Mouse (Mus musculus) inflammation-experienced regulatory T-cells, adult 6 months (primary cell): ENCODE data around the gene Prrg1. TPM values are rescaled to one million over a fixed set of nuclear protein-coding genes. Genes with fewer than 3 reads are reported as not detected.
"Not testable (repeated sequence)": the region's sequence is repeated elsewhere in the genome, so short reads cannot be mapped to it uniquely, and the experiment has no call there.

Source experiments
- ATAC-seq: one replicate; pipeline ENCODE4 v1.8.0; 2017
- polyA plus RNA-seq, 3 experiments: library from polyadenylated mRNA; unstranded; fragments of 100-300 nt; shearing (Covaris generic); gene quantifications; one replicate each; pipeline ENCODE4 v1.2.1; 2017

Gene Prrg1
- polyA plus RNA-seq: 1 to 10 TPM; 6.2 to 7.4 (median 6.5) TPM

GRCm38 (mm10) chrX:78583202-78584004 is at the start of gene Prrg1:
TSS of gene Prrg1 (minus strand) at chrX:78583896.
- peak; percentile 77 for ATAC-seq

GRCm38 (mm10) chrX:78605814-78606213 is 22.1 kb upstream of the Prrg1 start:
- ATAC-seq: peak; percentile 35

- ATAC-seq: no peak
Observed at GRCm38 (mm10) chrX:78593138-78593537, 9.4 kb upstream of the Prrg1 start.

- peak; percentile 64 for ATAC-seq
Observed at GRCm38 (mm10) chrX:78582854-78583201, 868 bp downstream of the Prrg1 start.

- ATAC-seq: no peak
Observed at GRCm38 (mm10) chrX:78563451-78563850, 20.2 kb downstream of the Prrg1 start.

GRCm38 (mm10) chrX:78553399-78553798 is 30.3 kb downstream of the Prrg1 start:
- no peak for ATAC-seq

- ATAC-seq: no peak
Observed at GRCm38 (mm10) chrX:78552704-78553103, 31.0 kb downstream of the Prrg1 start.

- ATAC-seq: no peak
Observed at GRCm38 (mm10) chrX:78547696-78548095, 36.0 kb downstream of the Prrg1 start.

- peak; percentile 50 for ATAC-seq
Observed at GRCm38 (mm10) chrX:78539734-78540133, 44.0 kb downstream of the Prrg1 start.

GRCm38 (mm10) chrX:78538632-78539316 is 44.9 kb downstream of the Prrg1 start:
- no peak for ATAC-seq

GRCm38 (mm10) chrX:78518301-78518700 is 65.4 kb downstream of the Prrg1 start:
- ATAC-seq: no peak

- no peak for ATAC-seq
Observed at GRCm38 (mm10) chrX:78482987-78483386, 100.7 kb downstream of the Prrg1 start.

- no peak for ATAC-seq
Observed at GRCm38 (mm10) chrX:78479710-78480109, 104.0 kb downstream of the Prrg1 start.

- no peak for ATAC-seq
Observed at GRCm38 (mm10) chrX:78434357-78434756, 149.3 kb downstream of the Prrg1 start.

- ATAC-seq: not testable (repeated sequence)
Observed at GRCm38 (mm10) chrX:78403346-78403745, 180.3 kb downstream of the Prrg1 start.

Other genes starting within 250 kb of the Prrg1 start
- not detected for gene 4930480E11Rik, start 214.3 kb downstream of the Prrg1 start, polyA plus RNA-seq
- not detected for gene Fam47c, start 153.9 kb upstream of the Prrg1 start, polyA plus RNA-seq